Mouse (Mus musculus) kidney, embryonic 14.5 days (tissue): ENCODE measurements around the gene Gm3409. TPM values are rescaled to one million over a fixed set of nuclear protein-coding genes. Genes with fewer than 3 reads are reported as not detected.
"Not testable (repeated sequence)": the region's sequence is repeated elsewhere in the genome, so short reads cannot be mapped to it uniquely, and the experiment has no call there.

ENCODE experiments used
- ATAC-seq: fragments of 200-750 bp; cut with Nextera tagmentation; 2 replicates; pipeline ENCODE4 v1.8.0; 2017; ENCODE audit warnings: moderate number of reproducible peaks, mild to moderate bottlenecking, moderate TSS enrichment, moderate library complexity; ENCODE audit not compliant: low FRiP score, low TSS enrichment
- H3K27ac ChIP-seq: fragments of 300-500 bp; sonication (generic); 2 replicates; pipeline ENCODE4 v1.5.1; 2014; ENCODE audit warnings: low read depth, mild to moderate bottlenecking, low read length, moderate library complexity, mixed read lengths
- H3K27me3 ChIP-seq: fragments of 300-500 bp; sonication (generic); 2 replicates; pipeline ENCODE4 v1.6.1; 2014; ENCODE audit warnings: mild to moderate bottlenecking, low read length; ENCODE audit not compliant: control insufficient read depth, insufficient read depth
- H3K36me3 ChIP-seq: fragments of 300-500 bp; sonication (generic); 2 replicates; pipeline ENCODE4 v1.6.1; 2014; ENCODE audit warnings: low read length, mixed read lengths; ENCODE audit not compliant: control insufficient read depth, insufficient read depth
- H3K4me1 ChIP-seq: fragments of 300-500 bp; sonication (generic); 2 replicates; pipeline ENCODE4 v1.6.1; 2014; ENCODE audit warnings: low read length, mixed read lengths; ENCODE audit not compliant: control insufficient read depth, insufficient read depth
- H3K4me2 ChIP-seq: fragments of 300-500 bp; sonication (generic); replicated peaks from 2 replicates; pipeline ENCODE4 v1.6.1; 2014; ENCODE audit warnings: low read depth, mild to moderate bottlenecking, low read length
- H3K4me3 ChIP-seq: fragments of 300-500 bp; sonication (generic); 2 replicates; pipeline ENCODE4 v1.5.1; 2014; ENCODE audit warnings: mild to moderate bottlenecking, low read length
- H3K9ac ChIP-seq: fragments of 300-500 bp; sonication (generic); 2 replicates; pipeline ENCODE4 v1.6.1; 2014; ENCODE audit warnings: low read depth, mild to moderate bottlenecking, low read length, moderate library complexity
- H3K9me3 ChIP-seq: fragments of 300-500 bp; sonication (generic); 2 replicates; pipeline ENCODE4 v1.6.1; 2016; ENCODE audit warnings: low read length; ENCODE audit not compliant: control insufficient read depth
- WGBS: fragments of 180-500 bp; shearing (Covaris S2); extraction: QIAGEN DNeasy Blood & Tissue Kit; methylation state at CpG from one replicate; pipeline ENCODE4 v1.1.7; 2014; 5-methylcytosine and 5-hydroxymethylcytosine counted together
- polyA plus RNA-seq: library from polyadenylated mRNA; unstranded; fragments of >200 nt; fragmentation: Nextera tagmentation; extraction: Ambion mirVana; gene quantifications from 2 replicates; pipeline ENCODE4 v1.2.1, GENCODE M21; 2014

Gm3409 gene
- polyA plus RNA-seq, 1 experiment from 2014 or later = not detected

DNA sequence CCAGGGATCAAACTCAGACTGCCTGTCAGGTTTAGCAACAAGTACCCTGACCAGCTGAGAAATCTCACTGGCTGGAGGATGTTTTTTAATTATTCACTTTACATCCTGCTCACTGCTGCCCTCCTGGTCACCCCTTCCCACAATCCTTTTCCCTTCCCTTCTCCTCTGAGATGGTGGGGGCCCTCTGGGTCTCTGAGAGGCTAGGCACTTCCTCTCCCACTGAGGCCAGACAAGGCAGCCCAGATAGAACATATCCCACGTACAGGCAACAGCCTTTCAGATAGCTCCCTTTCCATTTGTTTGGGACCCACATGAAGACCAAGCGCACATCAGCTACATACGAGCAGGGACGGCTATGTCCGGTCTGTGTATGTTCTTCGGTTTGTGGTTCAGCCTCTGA is 32.7 kb downstream of the Gm3409 start:
- H3K9ac ChIP-seq, H3K4me1 ChIP-seq, H3K9me3 ChIP-seq, H3K4me2 ChIP-seq, H3K27ac ChIP-seq, H3K36me3 ChIP-seq, ATAC-seq, H3K4me3 ChIP-seq, H3K27me3 ChIP-seq: not testable (repeated sequence)
- 76% methylated on average over 6 of the region's 6 CpGs for WGBS

DNA sequence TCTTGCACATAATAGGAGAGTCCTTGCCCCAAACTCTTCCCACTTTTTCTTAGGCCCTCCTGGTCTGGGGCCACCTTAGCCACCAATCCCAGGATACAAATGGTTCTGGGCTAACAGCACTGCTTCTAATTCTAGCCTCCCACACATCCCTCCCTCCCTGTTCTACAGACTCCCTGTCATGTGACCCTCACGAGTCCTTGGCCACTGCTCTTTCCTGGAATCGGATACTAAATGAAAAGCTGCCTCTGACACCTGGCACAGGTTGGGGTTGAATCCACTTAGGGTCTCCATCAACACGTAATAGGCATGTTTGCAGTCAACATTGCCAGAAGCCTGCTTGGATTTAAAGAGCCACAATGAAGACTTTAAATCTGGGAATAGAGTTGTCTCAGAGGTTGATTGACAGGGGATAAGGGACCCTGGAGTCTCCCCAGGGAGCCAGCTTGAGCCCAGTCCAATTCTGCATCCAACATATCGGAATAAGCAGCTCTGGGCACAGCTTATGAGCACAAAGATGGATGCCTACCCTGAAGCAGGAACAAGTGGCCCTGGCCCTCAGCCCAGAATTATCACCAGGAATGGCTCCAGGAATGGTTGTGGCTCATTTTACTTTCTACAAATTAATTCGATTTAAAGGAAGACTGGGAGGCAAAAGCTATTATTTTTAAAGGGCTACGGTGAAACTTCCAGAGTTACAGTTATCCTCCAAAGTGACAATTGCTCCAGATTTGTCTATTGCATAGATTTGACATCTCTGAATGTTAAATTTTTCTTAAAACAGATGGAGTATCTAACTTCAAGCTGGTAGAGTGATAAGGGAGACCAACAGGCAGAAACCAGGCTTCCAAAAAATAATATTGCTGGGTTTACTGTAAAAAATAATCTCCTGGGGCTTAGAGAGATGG is 34.6 kb downstream of the Gm3409 start:
- not testable (repeated sequence) for H3K36me3 ChIP-seq, H3K9me3 ChIP-seq, H3K4me3 ChIP-seq, H3K4me1 ChIP-seq, H3K9ac ChIP-seq, H3K4me2 ChIP-seq, ATAC-seq, H3K27me3 ChIP-seq, H3K27ac ChIP-seq
- 72% methylated on average over 6 of the region's 6 CpGs for WGBS

DNA sequence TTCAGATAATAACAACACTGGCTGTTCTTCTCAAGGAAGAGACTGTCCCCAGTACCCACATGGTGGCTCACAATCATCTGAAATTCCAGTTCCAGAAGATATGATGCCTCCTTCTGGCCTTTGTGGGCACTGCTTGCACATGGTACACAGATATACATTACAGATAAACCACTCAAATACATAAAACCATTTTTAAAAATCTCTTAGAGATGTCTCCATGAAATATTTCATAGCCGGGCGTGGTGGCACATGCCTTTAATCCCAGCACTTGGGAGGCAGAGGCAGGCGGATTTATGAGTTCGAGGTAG is 35.2 kb downstream of the Gm3409 start:
- not testable (repeated sequence) for H3K9me3 ChIP-seq, H3K36me3 ChIP-seq, H3K27ac ChIP-seq, H3K27me3 ChIP-seq, ATAC-seq, H3K9ac ChIP-seq, H3K4me2 ChIP-seq, H3K4me1 ChIP-seq, H3K4me3 ChIP-seq
- WGBS = 93% methylated on average over 4 of the region's 4 CpGs

DNA sequence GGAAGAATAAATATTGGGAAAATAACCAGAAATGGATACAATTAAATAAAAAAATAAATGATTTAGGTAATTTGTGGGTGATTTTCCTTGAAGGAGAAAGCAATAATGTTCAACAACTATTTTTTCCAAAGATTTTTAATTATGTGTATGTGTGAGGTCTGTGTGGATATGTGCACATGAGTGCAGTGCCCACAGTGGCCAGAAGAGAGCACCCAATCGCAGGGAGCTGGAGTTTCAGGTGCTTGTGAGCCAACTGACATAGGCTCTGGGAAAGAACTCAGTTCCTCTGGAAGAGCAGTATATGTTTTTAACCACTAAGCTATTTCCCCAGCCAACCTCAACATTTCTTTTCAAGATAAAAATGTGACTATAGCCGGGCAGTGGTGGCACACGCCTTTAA is 39.2 kb downstream of the Gm3409 start:
- H3K4me3 ChIP-seq = no peak overlapping the region
- H3K9me3 ChIP-seq = no peaks in the 10 kb centered on the region
- H3K4me1 ChIP-seq = no peaks in the 10 kb centered on the region
- 91% methylated on average over 3 of the region's 3 CpGs for WGBS
- no peaks in the 10 kb centered on the region for H3K36me3 ChIP-seq
- no peaks in the 10 kb centered on the region for H3K27me3 ChIP-seq
- H3K4me2 ChIP-seq = no peak overlapping the region
- H3K9ac ChIP-seq = no peak overlapping the region
- no peak overlapping the region for H3K27ac ChIP-seq
- no peak for ATAC-seq

DNA sequence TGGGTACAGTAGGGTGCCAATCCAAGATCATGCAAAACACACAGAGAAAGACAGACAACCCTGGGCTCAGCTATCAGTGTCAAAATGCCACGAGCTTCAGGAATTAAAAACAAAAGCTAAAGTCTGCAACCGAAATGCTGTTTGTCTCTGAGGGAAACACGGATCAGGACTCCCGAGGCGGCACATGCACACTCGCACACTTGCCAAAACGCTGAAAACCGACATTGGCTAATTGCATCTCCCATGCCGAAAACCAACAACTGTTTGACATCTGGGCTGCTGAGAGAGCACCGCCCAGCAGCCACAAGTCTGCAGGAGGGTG is 46.7 kb downstream of the Gm3409 start:
- H3K27me3 ChIP-seq = peaks cover 20% of the 10 kb centered on the region
- ATAC-seq = peak; percentile 10; the same call in 1 of the 2 replicates
- H3K9me3 ChIP-seq = no peaks in the 10 kb centered on the region
- H3K4me3 ChIP-seq = peak overlapping the region; percentile 50
- H3K4me1 ChIP-seq = peaks cover 12% of the 10 kb centered on the region
- WGBS = 5% methylated on average over 10 of the region's 10 CpGs
- H3K36me3 ChIP-seq = no peaks in the 10 kb centered on the region
- peak overlapping the region; percentile 99 for H3K4me2 ChIP-seq
- H3K27ac ChIP-seq = no peak overlapping the region
- H3K9ac ChIP-seq = no peak overlapping the region

DNA sequence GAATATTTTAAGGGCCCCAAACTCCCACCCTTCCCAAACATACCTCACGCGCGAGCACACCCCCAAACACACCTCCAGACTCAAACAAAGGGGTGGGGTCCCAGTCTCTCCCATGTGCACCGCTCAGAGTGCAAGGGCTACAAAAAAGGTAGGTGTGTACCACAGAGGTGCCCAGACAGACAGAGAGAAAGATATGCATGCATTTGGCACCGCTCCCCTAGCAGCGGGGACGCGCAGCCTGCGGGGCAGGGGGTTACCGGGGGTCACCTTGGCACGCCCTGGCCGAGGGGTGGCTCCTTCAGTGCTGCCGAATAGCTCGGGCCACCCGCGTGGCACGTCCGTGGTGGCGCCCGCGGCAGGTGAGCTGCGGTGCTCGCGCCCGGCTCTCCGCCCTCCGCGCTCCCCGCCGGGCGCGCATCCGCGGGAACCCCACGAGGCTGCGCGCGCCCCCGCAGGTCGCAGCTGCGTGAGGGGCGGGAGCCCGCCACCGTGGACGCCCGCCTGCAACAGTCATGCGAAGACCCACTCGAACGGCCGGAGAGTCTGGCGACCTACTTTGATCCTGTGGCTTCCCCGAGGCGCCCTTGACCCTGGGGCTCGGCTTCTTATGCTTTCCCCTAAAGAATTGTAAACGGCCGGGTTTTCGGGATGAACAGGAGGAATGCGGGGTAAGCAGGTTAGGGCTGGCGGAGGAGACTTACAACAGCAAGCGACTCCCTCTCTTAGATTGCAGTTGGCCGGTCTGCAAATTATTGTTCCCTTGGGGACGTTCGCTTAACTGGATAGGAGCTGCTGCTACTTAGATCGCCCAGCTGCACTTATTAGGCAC is 47.2 kb downstream of the Gm3409 start, which contains the start of gene Gpr12:
Gpr12 (minus strand) TSS at position 762 of the 829 bp plus-strand sequence.
- ATAC-seq = peak; percentile 75
- peak within 1 kb of the TSS; percentile 50 for H3K4me3 ChIP-seq
- WGBS = under 1% methylated on average over 50 of the region's 64 CpGs
- H3K9me3 ChIP-seq = no peaks in the 10 kb centered on the region
- H3K4me1 ChIP-seq = peaks cover 12% of the 10 kb centered on the region
- H3K4me2 ChIP-seq = peak within 1 kb of the TSS; percentile 99
- no peak within 1 kb of the TSS for H3K27ac ChIP-seq
- H3K27me3 ChIP-seq = peaks cover 20% of the 10 kb centered on the region
- H3K36me3 ChIP-seq = no peaks in the 10 kb centered on the region
- H3K9ac ChIP-seq = peak within 1 kb of the TSS; percentile 51

DNA sequence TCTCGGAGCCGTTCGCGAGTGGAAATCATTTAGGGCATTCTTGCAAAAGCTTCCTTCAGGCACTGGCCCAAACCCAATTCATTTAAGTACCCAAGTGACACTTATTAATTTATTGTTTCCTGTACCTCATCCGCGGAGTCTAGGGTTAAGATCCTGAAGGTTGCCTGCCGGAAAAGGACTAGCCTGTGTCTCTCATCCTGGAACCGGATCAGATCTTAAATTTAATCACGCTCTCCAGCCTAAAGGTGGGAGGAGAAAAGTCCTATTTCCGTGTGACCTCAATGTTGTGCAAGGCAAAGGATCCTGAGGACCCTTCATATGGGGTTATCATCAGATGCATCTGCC is 47.8 kb downstream of the Gm3409 start:
- H3K9me3 ChIP-seq = no peaks in the 10 kb centered on the region
- H3K4me3 ChIP-seq = peak overlapping the region; percentile 50
- 0% methylated on average over 10 of the region's 10 CpGs for WGBS
- peak overlapping the region; percentile 99 for H3K4me2 ChIP-seq
- peaks cover 20% of the 10 kb centered on the region for H3K27me3 ChIP-seq
- peaks cover 12% of the 10 kb centered on the region for H3K4me1 ChIP-seq
- no peak overlapping the region for H3K27ac ChIP-seq
- ATAC-seq = peak; percentile 60; the same call in 1 of the 2 replicates
- no peak overlapping the region for H3K9ac ChIP-seq
- H3K36me3 ChIP-seq = no peaks in the 10 kb centered on the region

DNA sequence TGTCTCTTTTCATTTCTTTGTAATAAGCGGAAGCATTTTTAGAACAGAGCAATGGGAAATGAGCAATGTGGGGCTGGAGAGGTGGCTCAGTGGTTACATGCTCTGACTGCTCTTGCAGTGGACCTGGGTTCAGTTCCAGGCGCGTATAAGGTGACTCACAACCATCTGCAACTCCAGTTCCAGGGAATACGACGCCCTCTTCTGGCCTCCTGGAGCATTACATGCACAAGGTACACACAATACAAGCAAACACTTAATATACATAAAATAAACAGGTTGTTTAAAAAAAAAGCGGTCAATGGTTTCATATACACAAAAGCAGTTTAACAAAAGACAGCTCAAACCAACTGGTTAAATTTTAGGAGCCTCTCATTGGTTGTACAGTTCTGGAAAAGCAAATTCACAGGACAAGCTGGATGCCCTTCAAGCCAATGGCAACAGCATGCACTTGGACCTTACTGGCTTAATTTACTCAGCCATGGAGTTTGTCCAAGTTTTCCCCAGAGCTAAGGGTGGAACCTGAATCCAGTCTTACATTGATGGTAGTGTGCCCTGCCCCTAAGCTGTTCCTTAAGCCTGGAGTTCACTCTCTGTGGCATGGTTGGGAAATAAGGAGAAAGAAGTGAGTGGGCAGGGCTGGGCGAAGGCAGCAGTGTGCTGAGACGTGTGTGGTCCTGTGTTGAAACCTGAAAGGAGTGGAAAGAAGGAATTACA is 49.1 kb downstream of the Gm3409 start:
- Histone ChIP-seq H3K27me3 (peaks cover 20% of the 10 kb centered on the region), H3K4me1 (peaks cover 12% of the 10 kb centered on the region), H3K4me3 (no peak overlapping the region), H3K27ac (no peak overlapping the region), H3K4me2 (no peak overlapping the region), H3K36me3 (no peaks in the 10 kb centered on the region), H3K9me3 (no peaks in the 10 kb centered on the region), H3K9ac (no peak overlapping the region)
- no peak for ATAC-seq
- WGBS = 72% methylated on average over 8 of the region's 8 CpGs
